Mouse (Mus musculus): ENCODE data around the gene 4930518I15Rik.
"Not testable (repeated sequence)": the region's sequence is repeated elsewhere in the genome, so short reads cannot be mapped to it uniquely, and the experiment has no call there.

4930518I15Rik gene

GRCm38 (mm10) chr2:156874760-156875510 is 17.2 kb upstream of the 4930518I15Rik start:
- DNase-seq, result no peak

- no peak for DNase-seq
These were observed 16.5 kb upstream of the 4930518I15Rik start for GRCm38 (mm10) chr2:156874047-156874759.

- DNase-seq, result peak; percentile 73
These were observed 15.9 kb upstream of the 4930518I15Rik start for GRCm38 (mm10) chr2:156873629-156874028.

GRCm38 (mm10) chr2:156870519-156870918 is 12.8 kb upstream of the 4930518I15Rik start:
- no peak for DNase-seq

DNA sequence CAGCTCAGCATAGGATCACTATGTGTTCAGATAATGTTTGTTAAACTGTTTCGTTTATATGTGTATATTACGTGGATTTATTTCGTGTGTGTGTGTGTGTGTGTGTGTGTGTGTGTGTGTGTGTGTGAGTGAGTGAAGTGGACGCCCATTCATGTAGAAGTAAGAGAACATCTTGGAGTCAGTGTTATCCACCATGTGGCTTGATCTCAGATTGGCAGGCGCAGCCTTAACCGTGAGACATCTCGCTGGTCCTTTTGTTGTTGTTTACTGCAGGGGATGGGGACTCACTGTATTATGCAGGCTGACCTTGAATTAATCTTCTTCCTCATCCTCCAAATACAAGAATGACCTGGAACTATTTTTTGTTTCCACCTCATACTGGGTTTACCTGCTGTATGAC is 11.8 kb upstream of the 4930518I15Rik start:
- DNase-seq, result no peak

DNA sequence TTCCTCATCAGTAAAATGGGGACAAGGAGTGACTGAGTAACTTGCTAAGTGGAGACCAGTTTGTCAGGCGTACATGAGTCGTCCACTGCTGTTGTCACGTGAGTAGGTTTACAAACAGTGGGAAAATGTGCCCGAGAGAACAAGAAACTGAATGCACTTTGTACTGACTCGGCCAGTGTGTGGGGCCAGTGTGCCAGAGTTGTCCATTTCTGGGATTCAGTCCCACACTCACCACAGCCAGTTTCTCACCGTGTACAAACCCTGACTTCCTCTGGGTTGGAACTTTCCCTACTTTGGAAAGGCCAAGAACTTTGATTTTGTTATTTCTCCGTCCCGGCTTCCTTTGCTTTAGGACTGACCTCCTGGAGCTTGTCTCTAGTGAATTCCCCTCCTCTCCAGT is 11.2 kb upstream of the 4930518I15Rik start:
- no peak for DNase-seq

DNA sequence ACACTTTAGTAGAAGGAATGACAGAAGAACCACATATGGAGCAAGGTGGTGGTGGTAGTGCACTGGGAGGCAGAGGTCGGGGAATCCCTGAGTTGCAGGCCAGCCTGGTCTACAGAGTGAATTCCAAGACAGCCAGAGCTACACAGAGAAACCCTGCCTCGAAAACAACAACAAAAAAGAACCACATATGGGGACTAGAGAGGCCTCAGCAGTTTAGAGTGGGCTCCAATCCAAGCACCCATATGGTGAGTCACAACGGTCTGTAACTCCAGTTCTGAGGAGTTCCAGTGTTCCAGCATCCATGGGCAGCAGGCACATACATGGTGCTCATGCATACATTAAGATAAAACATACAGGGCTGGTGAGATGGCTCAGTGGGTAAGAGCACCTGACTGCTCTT is 6.7 kb upstream of the 4930518I15Rik start:
- DNase-seq, result no peak

- peak; percentile 44 for DNase-seq
These were observed 5.9 kb upstream of the 4930518I15Rik start for GRCm38 (mm10) chr2:156863487-156864160.

DNA sequence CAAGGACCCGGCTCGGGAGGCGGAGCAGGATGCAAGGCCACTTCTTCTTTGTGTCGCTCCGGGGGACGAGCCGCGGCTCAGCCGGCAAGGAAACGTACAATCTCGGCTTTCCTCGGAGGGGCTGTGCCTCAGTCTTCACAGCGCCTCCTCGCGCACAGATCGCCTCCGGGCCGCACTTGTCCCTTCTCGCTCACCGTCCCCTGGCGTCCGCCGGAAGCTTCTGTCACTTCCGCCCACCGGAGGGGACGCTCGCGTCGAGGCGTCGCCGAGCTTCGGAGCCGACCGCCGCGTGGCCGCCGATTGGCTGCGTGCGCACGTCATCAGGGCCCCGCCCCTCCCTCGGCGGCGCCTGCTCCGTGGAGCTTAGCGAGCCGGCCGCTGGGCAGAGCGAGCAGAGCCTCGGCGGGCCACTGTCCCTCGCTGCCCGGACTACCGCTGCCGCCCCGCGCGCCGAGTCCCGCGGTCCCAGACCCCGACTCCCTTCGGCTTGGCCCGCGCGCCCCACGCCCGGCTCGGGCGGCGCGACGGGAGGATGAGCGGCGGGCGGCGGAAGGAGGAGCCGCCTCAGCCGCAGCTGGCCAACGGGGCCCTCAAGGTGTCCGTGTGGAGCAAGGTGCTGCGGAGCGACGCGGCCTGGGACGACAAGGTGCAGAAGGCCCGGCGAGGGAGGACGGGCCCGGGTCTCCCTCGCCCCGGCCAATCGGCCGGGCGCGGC is 5.2 kb upstream of the 4930518I15Rik start, which contains the start of gene Rab5if:
Rab5if (plus strand) TSS at position 357 of the 715 bp plus-strand sequence.
- peak; percentile 99 for DNase-seq

DNA sequence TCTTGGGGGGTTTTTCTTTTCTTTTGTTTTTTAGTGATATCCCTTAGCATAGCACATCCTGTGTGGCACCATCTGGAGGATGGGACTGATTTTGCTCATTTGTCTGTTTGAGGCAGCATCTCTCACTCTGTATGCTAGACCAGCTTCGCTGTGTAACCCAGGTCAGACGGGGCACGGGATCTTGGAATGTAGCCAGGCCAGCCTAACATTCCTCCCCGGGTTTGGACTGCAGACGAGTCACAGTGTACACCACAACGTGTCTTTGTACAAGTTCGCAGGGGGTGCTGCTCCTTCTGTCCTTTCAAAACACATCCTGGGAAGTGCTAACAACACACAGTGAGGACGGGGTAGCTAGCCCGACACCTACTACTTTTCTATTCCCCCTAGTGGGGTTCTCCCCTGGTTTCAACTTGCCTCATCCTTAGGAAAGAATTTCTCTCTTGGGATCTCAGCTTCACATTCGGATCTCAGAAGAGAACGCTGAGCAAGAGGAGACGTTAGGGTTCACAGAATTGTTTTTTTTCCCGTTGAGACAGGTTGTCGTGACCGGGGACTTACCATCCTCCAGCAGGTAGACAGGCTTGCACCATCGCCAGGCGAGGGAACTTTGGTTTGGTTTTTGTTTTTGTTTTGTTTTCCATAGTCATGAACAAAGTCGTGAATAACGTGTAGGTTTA is 4.4 kb upstream of the 4930518I15Rik start:
- DNase-seq, result peak; percentile 47

GRCm38 (mm10) chr2:156858671-156859070 is 925 bp upstream of the 4930518I15Rik start:
- no peak for DNase-seq

GRCm38 (mm10) chr2:156857385-156857791 is 358 bp downstream of the 4930518I15Rik start:
- DNase-seq, result no peak

DNA sequence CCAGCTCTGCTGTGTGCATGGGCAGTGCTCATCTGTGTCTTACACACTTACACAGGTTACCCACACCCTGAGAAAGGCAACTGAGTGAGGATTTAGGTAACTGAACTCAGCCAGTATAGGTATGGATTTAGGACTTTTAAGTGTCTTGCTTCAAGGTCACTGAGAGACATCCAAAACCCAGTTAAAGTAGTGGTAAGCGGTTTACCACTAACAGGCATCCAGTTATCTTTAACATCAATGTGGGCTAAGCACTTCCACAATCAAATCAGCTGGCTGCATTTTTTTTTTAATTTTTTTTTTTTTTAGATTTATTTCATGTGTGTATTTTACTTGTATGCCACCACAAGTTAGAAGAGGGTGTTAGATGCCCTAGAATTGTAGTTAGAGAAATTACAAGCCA is 1.4 kb downstream of the 4930518I15Rik start:
- no peak for DNase-seq

DNA sequence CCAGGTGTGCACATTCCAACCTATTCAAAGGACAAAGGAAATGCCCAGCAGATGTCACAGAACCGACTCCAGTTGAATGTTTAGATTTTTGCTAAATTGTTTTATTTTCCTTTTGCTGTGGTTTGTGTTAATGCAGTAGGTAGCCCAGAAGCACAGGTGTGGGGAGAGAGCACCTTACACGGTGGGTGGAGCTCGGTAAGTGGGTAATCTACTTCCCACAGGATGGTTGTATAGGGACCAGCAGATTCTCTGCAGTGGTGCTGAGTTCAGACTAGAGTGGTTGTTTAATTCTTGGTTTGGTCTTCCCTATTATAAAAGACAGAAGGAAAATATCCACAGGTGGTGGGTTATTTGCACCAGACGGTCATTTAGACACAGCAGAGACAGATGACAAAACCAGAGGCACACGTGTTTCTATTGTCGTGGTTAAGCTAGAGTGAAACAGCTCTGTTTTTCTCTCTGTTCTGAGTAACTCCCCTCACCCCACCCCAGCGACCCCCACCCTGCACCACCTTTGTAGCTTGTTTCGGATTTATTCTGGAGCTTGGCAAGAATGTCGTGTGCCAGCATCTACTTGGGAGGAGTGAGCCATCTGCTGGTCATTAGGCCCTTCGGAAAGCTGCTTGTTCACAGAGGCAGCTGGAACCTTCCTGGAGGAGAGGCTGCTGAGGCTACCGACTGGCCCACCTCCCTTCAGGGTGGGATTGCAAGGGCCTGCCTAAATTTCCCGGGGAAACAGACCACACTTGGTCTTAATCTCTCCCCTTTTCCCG is 3.6 kb downstream of the 4930518I15Rik start:
- DNase-seq, result not testable (repeated sequence)

DNA sequence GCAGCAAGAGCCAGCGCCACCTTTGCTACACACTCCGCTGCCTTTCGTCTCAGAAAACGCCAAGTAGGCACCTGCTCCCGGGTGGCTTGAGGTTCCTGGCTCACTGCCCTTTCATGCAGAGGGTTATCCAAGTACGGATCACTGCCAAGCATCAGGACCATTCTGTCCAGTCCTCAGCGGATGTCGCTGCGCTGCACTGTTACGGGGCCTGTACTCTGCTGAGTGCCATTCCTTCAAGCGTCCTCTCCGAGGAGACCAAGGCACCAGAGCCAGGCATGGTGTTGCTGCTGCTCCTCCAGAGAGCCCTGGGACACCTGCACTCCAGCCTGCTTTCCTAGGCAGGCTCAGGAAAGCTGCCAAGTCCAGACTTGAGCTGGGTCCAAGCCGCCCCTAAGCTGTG is 4.2 kb downstream of the 4930518I15Rik start:
- not testable (repeated sequence) for DNase-seq

DNA sequence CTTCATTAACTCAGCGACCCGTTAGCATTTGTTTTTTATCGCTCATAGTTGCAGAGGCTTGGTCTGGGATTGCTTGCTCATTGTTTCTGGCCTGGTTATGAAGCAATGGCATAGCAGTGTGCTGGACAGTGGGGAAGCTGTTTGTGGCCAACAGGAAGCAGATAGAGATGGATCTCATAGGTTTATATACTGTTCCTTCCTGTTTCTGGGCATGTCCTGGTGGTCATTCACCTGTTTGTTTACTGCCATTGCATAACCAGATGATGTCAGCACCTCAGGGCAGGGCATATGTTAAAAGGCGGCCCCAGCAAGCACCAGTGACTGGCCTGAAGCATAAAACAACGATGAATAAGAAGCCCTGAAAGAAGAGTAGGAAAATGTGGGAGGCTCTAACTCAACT is 7.2 kb downstream of the 4930518I15Rik start:
- no peak for DNase-seq

GRCm38 (mm10) chr2:156848526-156849182 is 9.1 kb downstream of the 4930518I15Rik start:
- DNase-seq, result no peak

- no peak for DNase-seq
These were observed 10.1 kb downstream of the 4930518I15Rik start for GRCm38 (mm10) chr2:156847653-156848052.

GRCm38 (mm10) chr2:156844715-156845114 is 13.0 kb downstream of the 4930518I15Rik start:
- DNase-seq, result no peak

DNA sequence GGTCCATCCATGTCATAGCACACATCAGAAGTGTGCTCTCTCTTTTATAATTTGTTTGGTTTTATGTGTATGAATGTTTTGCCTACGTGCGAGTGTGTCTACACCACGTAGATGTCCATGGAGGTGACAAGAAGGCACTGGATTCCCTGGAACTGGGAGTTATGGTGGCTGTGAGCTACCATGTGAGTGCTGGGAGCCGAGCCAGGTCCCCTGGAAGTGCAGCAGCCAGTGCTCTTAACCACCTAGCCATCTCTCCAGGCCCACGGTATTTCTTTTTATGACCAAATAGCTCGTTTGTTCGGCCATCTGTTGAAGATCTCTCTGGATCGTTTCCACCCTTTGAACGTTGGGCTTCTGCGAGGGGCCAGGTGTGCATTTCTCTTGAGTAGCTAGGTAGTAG is 14.4 kb downstream of the 4930518I15Rik start:
- no peak for DNase-seq

GRCm38 (mm10) chr2:156842711-156843110 is 15.0 kb downstream of the 4930518I15Rik start:
- no peak for DNase-seq

Data from thymus, postnatal 14 days (tissue).